Mouse (Mus musculus) liver, adult 2 months (tissue): ENCODE measurements at regions not wholly inside any gene's neighbourhood (a gene's known extent, or its start where the extent isn't known, plus 50 kb on each side); places are given as distances from the start of the nearest gene placed in this dataset.
A peak's percentile ranks its signal among the peaks of the same experiment; 100 is the strongest.

ENCODE experiments used
- DNase-seq: peaks from one replicate; pipeline ENCODE4 v3.0.0-alpha.2; 2011; ENCODE audit warnings: low read depth, low spot score; ENCODE audit errors: extremely low read depth
- H3K27ac ChIP-seq: fragments of 200-500 bp; replicated peaks from 2 replicates; pipeline ENCODE4 v1.5.1; 2012; ENCODE audit warnings: low read depth, mild to moderate bottlenecking, control low read depth, inconsistent platforms, low read length; ENCODE audit not compliant: insufficient read depth
- H3K27me3 ChIP-seq: fragments of 200-500 bp; 2 replicates; pipeline ENCODE4 v1.6.1; 2012; ENCODE audit warnings: mild to moderate bottlenecking, moderate library complexity, low read length, inconsistent platforms; ENCODE audit not compliant: control insufficient read depth, insufficient read depth
- H3K36me3 ChIP-seq: fragments of 200-500 bp; 2 replicates; pipeline ENCODE4 v1.6.1; 2012; ENCODE audit warnings: low read length, inconsistent platforms; ENCODE audit not compliant: control insufficient read depth, insufficient read depth
- H3K4me1 ChIP-seq: fragments of 200-500 bp; 2 replicates; pipeline ENCODE4 v1.6.1; 2011; ENCODE audit warnings: low read length; ENCODE audit not compliant: control insufficient read depth, insufficient read depth
- H3K4me3 ChIP-seq: fragments of 200-500 bp; 2 replicates; pipeline ENCODE4 v1.5.1; 2011; ENCODE audit warnings: low read depth, mild to moderate bottlenecking, control low read depth, low read length, moderate library complexity; ENCODE audit not compliant: insufficient read depth
- H3K79me2 ChIP-seq: fragments of 200-500 bp; 2 replicates; pipeline ENCODE4 v1.6.1; 2012; ENCODE audit warnings: inconsistent platforms, mild to moderate bottlenecking, low read length, moderate library complexity; ENCODE audit not compliant: control insufficient read depth, insufficient read depth
- H3K9ac ChIP-seq: fragments of 200-500 bp; 2 replicates; pipeline ENCODE4 v1.6.1; 2012; ENCODE audit warnings: low read depth, mild to moderate bottlenecking, control low read depth, inconsistent platforms, low read length
- CTCF ChIP-seq: fragments of 200-500 bp; IDR thresholded peaks from 2 replicates; pipeline ENCODE4 v1.5.1; 2011; ENCODE audit warnings: low read depth, low read length, control low read depth
- POLR2A ChIP-seq: fragments of 200-500 bp; IDR thresholded peaks from 2 replicates; pipeline ENCODE4 v1.6.1; 2011; ENCODE audit warnings: low read length, control low read depth; ENCODE audit not compliant: insufficient read depth; ENCODE audit errors: extremely low read depth
- WGBS: fragments of 180-500 bp; shearing (Covaris S2); methylation state at CpG from one replicate; pipeline ENCODE4 v1.1.7; 2018; 5-methylcytosine and 5-hydroxymethylcytosine counted together

- no peak overlapping the region for H3K9ac ChIP-seq
- no peak for TF ChIP-seq POLR2A
- TF ChIP-seq CTCF = no peak
These were observed 150.2 kb upstream of the Lyplal1 start for GRCm38 (mm10) chr1:186267317-186267716.

GRCm38 (mm10) chr1:186264639-186265038 is 147.5 kb upstream of the Lyplal1 start:
- Histone ChIP-seq H3K79me2 (no peaks in the 10 kb centered on the region), H3K27ac (no peak overlapping the region), H3K36me3 (no peaks in the 10 kb centered on the region), H3K9ac (no peak overlapping the region), H3K4me3 (no peak overlapping the region), H3K4me1 (peaks cover 6% of the 10 kb centered on the region; the same call in 1 of the 2 replicates), H3K27me3 (no peaks in the 10 kb centered on the region)
- DNase-seq = no peak
- 66% methylated on average over 3 of the region's 3 CpGs for WGBS
- TF ChIP-seq CTCF = no peak
- TF ChIP-seq POLR2A = no peak

More at GRCm38 (mm10) chr1:186267317-186267716, 150.2 kb upstream of the Lyplal1 start:
- H3K4me3 ChIP-seq = no peak overlapping the region
- DNase-seq = no peak
- peaks cover 6% of the 10 kb centered on the region; the same call in 1 of the 2 replicates for H3K4me1 ChIP-seq
- WGBS = 86% methylated on average over 2 of the region's 2 CpGs
- H3K36me3 ChIP-seq = no peaks in the 10 kb centered on the region
- H3K27me3 ChIP-seq = no peaks in the 10 kb centered on the region
- H3K27ac ChIP-seq = no peak overlapping the region
- no peaks in the 10 kb centered on the region for H3K79me2 ChIP-seq

GRCm38 (mm10) chr1:186263955-186264354 is 146.8 kb upstream of the Lyplal1 start:
- no peak overlapping the region for H3K9ac ChIP-seq
- H3K27me3 ChIP-seq = no peaks in the 10 kb centered on the region
- H3K36me3 ChIP-seq = no peaks in the 10 kb centered on the region
- TF ChIP-seq POLR2A (no peak), CTCF (no peak)
- WGBS = 40% methylated on average over 7 of the region's 7 CpGs
- no peaks in the 10 kb centered on the region for H3K79me2 ChIP-seq
- peaks cover 6% of the 10 kb centered on the region; the same call in 1 of the 2 replicates for H3K4me1 ChIP-seq
- DNase-seq = peak; percentile 43
- no peak overlapping the region for H3K27ac ChIP-seq
- H3K4me3 ChIP-seq = no peak overlapping the region

- Histone ChIP-seq H3K4me1 (peaks cover 6% of the 10 kb centered on the region; the same call in 1 of the 2 replicates), H3K79me2 (no peaks in the 10 kb centered on the region), H3K36me3 (no peaks in the 10 kb centered on the region), H3K27ac (peak overlapping the region; percentile 69), H3K4me3 (no peak overlapping the region), H3K27me3 (no peaks in the 10 kb centered on the region), H3K9ac (no peak overlapping the region)
- WGBS = 19% methylated on average over 3 of the region's 3 CpGs
- peak; percentile 68 for DNase-seq
- TF ChIP-seq POLR2A = no peak
- no peak for TF ChIP-seq CTCF
These were observed 146.1 kb upstream of the Lyplal1 start for GRCm38 (mm10) chr1:186263196-186263595.

- Histone ChIP-seq H3K79me2 (no peaks in the 10 kb centered on the region), H3K4me1 (peaks cover 6% of the 10 kb centered on the region; the same call in 1 of the 2 replicates), H3K4me3 (no peak overlapping the region), H3K27ac (no peak overlapping the region), H3K9ac (no peak overlapping the region), H3K27me3 (no peaks in the 10 kb centered on the region), H3K36me3 (no peaks in the 10 kb centered on the region)
- TF ChIP-seq CTCF (no peak), POLR2A (no peak)
- 87% methylated on average over 6 of the region's 6 CpGs for WGBS
- no peak for DNase-seq
These were observed 144.9 kb upstream of the Lyplal1 start for GRCm38 (mm10) chr1:186262040-186262439.

GRCm38 (mm10) chr1:186261326-186261833 is 144.3 kb upstream of the Lyplal1 start:
- Histone ChIP-seq H3K4me1 (peaks cover 6% of the 10 kb centered on the region; the same call in 1 of the 2 replicates), H3K79me2 (no peaks in the 10 kb centered on the region), H3K27me3 (no peaks in the 10 kb centered on the region), H3K36me3 (no peaks in the 10 kb centered on the region), H3K4me3 (no peak overlapping the region), H3K27ac (no peak overlapping the region), H3K9ac (no peak overlapping the region)
- DNase-seq = no peak
- no peak for TF ChIP-seq CTCF
- no peak for TF ChIP-seq POLR2A
- WGBS = 69% methylated on average over 4 of the region's 4 CpGs
